Mouse (Mus musculus) stomach, embryonic 14.5 days (tissue): ENCODE results near the gene Fras1. TPM values are rescaled to one million over a fixed set of nuclear protein-coding genes. Genes with fewer than 3 reads are reported as not detected.

Experiments
- ATAC-seq: fragments of 200-750 bp; cut with Nextera tagmentation; 2 replicates; pipeline ENCODE4 v1.8.0; 2017; ENCODE audit warnings: low read depth, moderate TSS enrichment; ENCODE audit not compliant: insufficient number of reproducible peaks, insufficient read depth, low FRiP score
- H3K27ac ChIP-seq: fragments of 300-500 bp; sonication (generic); 2 replicates; pipeline ENCODE4 v1.5.1; 2014; ENCODE audit warnings: mild to moderate bottlenecking, low read length, moderate library complexity, mixed read lengths
- H3K27me3 ChIP-seq: fragments of 300-500 bp; sonication (generic); 2 replicates; pipeline ENCODE4 v1.6.1; 2014; ENCODE audit warnings: low read length, control low read depth, mixed read lengths; ENCODE audit not compliant: control insufficient read depth, insufficient read depth
- H3K36me3 ChIP-seq: fragments of 300-500 bp; sonication (generic); 2 replicates; pipeline ENCODE4 v1.6.1; 2014; ENCODE audit warnings: mild to moderate bottlenecking, control low read depth, low read length, moderate library complexity, mixed read lengths; ENCODE audit not compliant: control insufficient read depth, insufficient read depth
- H3K4me1 ChIP-seq: fragments of 300-500 bp; sonication (generic); 2 replicates; pipeline ENCODE4 v1.6.1; 2014; ENCODE audit warnings: low read length, control low read depth, mixed read lengths; ENCODE audit not compliant: control insufficient read depth, insufficient read depth
- H3K4me2 ChIP-seq: fragments of 300-500 bp; sonication (generic); replicated peaks from 2 replicates; pipeline ENCODE4 v1.6.1; 2014; ENCODE audit warnings: low read depth, low read length, control low read depth
- H3K4me3 ChIP-seq: fragments of 300-500 bp; sonication (generic); 2 replicates; pipeline ENCODE4 v1.5.1; 2014; ENCODE audit warnings: low read depth, low read length, control low read depth
- H3K9ac ChIP-seq: fragments of 300-500 bp; sonication (generic); replicated peaks from 2 replicates; pipeline ENCODE4 v1.6.1; 2014; ENCODE audit warnings: low read depth, mild to moderate bottlenecking, control low read depth, low read length, moderate library complexity, mixed read lengths
- H3K9me3 ChIP-seq: fragments of 300-500 bp; sonication (generic); 2 replicates; pipeline ENCODE4 v1.6.1; 2016; ENCODE audit warnings: low read depth, low read length, control low read depth; ENCODE audit not compliant: control insufficient read depth
- WGBS: fragments of 180-500 bp; shearing (Covaris S2); extraction: QIAGEN DNeasy Blood & Tissue Kit; methylation state at CpG from one replicate; pipeline ENCODE4 v1.1.7; 2014; 5-methylcytosine and 5-hydroxymethylcytosine counted together
- polyA plus RNA-seq: library from polyadenylated mRNA; unstranded; fragments of >200 nt; fragmentation: Nextera tagmentation; extraction: Ambion mirVana; gene quantifications from 2 replicates; pipeline ENCODE4 v1.2.1, GENCODE M21; 2014

Gene Fras1
- polyA plus RNA-seq, 1 experiment from 2014 or later = 64.2 TPM

DNA sequence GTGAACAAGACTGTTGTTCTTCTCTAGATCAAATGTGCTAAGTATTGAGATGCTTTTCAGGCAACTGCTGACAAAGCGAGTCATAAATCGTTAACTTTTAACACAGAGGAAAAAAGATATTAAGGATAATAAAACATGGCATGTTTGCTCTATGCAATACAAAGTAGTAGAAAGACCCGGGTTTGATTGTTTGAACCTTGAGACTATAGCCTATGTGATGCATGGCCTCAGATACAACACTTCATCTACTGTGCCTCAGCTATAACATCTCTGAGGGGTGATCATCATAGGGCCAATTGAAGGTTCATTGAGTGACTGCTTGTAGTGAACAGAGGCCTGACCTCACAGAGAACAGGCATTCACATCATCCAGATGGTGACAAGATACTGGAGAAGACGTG is 17.3 kb downstream of the Fras1 start:
- no peaks in the 10 kb centered on the region for H3K27me3 ChIP-seq
- no peak for ATAC-seq
- no peak overlapping the region for H3K27ac ChIP-seq
- no peak overlapping the region for H3K4me2 ChIP-seq
- peaks cover 6% of the 10 kb centered on the region; the same call in 1 of the 2 replicates for H3K4me1 ChIP-seq
- H3K36me3 ChIP-seq = no peaks in the 10 kb centered on the region; the same call in 1 of the 2 replicates
- H3K9ac ChIP-seq = no peak overlapping the region
- H3K4me3 ChIP-seq = no peak overlapping the region
- H3K9me3 ChIP-seq = no peaks in the 10 kb centered on the region
- WGBS = 84% methylated on average over 4 of the region's 4 CpGs

DNA sequence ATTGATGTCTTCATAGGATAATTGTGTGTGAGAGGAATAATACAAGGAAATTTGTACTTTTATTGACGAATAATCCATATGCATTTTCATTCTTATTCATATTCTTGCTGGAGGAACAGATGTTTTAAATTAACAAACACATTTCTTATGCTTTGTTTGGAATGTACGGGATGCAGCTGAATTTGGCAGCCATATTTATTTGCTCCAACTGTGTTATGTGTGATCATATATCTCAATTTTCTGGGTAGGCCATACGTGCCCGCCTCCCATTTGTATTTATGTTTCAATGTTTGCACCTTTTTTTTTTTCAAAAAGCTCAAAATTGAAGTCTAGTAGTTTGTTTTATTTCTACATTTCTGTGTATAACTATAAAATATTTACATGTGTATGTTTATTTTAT is 21.2 kb downstream of the Fras1 start:
- H3K27me3 ChIP-seq = no peaks in the 10 kb centered on the region
- H3K36me3 ChIP-seq = no peaks in the 10 kb centered on the region
- no peak overlapping the region for H3K4me2 ChIP-seq
- peaks cover 6% of the 10 kb centered on the region; the same call in 1 of the 2 replicates for H3K4me1 ChIP-seq
- H3K9ac ChIP-seq = no peak overlapping the region
- no peaks in the 10 kb centered on the region for H3K9me3 ChIP-seq
- 80% methylated on average over 4 of the region's 4 CpGs for WGBS
- no peak overlapping the region for H3K27ac ChIP-seq
- ATAC-seq = no peak
- no peak overlapping the region for H3K4me3 ChIP-seq

DNA sequence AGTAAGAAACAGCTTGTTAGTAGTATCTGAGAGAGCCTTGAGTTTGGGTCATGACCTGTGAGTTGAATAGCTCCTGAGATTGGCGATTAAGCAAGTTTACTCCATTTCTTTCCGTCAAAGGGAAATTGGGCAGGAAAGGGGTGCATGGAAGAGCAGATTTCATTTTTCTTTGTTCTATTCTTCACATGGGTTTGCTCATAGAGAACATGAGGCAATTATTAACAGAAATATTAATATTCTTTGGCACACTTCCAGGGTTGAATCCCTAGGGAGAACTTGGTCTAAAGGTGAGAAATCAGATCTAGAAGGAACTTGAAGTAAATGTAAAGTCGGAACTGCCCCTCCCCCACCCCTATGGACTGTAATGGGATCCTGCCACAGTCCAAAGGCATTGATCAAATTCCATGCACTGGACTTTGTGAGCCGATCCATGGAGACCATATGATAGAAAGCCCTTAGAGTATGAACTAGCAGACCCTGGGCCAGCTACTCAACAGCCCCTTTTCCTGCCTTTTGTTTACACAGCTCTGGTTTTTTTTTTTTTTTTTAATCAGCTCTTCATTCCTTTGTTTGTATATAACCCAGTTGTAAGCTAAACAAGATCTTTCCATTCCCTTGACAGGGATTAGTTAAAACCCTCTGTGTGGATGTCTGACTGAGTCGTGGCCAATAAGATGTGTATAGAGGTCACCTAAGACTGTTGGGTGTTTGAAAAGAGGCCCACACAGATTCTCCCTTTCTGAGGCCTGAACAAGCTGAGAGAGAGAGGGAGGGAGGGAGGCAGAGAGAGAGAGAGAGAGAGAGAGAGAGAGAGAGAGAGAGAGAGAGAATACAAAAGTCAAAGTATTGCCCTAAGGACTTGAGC is 22.3 kb downstream of the Fras1 start:
- H3K4me1 ChIP-seq = peaks cover 6% of the 10 kb centered on the region; the same call in 1 of the 2 replicates
- peak; percentile 77 for ATAC-seq
- no peaks in the 10 kb centered on the region for H3K36me3 ChIP-seq
- no peak overlapping the region for H3K9ac ChIP-seq
- no peak overlapping the region for H3K4me2 ChIP-seq
- WGBS = 15% methylated on average over 5 of the region's 5 CpGs
- no peaks in the 10 kb centered on the region for H3K27me3 ChIP-seq
- H3K27ac ChIP-seq = peak overlapping the region; percentile 62; the same call in 1 of the 2 replicates
- no peaks in the 10 kb centered on the region for H3K9me3 ChIP-seq
- H3K4me3 ChIP-seq = no peak overlapping the region

DNA sequence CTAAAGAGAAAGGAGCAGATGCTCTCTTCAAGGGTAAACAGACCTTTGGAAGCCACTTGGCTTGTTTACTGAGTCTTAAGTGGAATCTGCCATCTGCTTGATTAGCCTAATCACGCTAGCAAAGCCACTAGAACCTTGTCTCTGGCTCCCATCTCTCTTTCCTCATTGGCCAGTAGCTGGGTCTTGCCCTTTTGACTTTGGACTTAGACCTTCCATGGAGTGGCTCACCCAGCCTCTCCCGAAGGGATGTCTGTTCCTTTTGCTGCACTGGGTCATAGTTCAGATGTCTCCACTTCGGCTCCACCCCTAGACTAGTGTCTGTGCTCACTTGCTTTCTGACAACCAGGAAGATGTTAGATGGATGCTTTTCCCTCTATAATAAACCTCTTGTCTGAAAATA is 28.8 kb downstream of the Fras1 start:
- Histone ChIP-seq H3K4me2 (no peak overlapping the region), H3K27ac (no peak overlapping the region), H3K27me3 (no peaks in the 10 kb centered on the region), H3K4me1 (peaks cover 5% of the 10 kb centered on the region; the same call in 1 of the 2 replicates), H3K36me3 (no peaks in the 10 kb centered on the region), H3K4me3 (no peak overlapping the region), H3K9me3 (no peaks in the 10 kb centered on the region), H3K9ac (no peak overlapping the region)
- WGBS = 57% methylated on average over 3 of the region's 3 CpGs
- no peak for ATAC-seq

DNA sequence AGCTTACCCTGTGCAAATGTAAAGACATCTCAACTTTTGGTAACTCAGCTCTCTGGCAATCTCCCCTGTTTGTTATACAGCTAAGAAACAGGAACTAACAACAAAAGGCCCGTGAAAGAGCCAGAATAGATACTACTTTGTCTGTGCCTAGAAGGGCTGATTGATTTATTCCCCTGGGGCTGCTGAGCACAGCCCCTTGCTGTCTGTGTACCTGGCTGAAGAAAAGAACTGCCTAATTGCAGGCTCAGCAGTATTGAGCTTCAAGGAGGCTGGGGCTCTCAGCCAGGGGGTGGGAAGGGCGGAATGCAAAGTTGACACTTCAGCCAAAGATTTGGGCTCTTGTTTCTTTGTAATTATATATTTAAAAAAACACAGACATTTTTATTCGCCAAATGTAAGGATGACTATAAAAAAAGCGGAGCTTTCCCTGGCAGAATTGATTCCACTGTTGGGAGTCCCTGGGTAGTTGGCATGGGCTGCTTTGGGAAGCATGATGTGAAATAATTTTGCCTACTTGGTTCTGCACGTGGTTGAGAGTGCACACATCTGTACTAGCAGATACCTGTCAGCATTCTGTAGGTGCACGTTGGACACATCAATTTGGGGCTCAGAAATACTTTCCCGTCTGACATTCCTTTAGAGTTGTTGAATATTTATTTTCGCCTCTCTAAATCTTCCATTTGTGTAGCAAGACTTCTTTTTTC is 31.5 kb downstream of the Fras1 start:
- H3K4me3 ChIP-seq = no peak overlapping the region
- no peaks in the 10 kb centered on the region for H3K9me3 ChIP-seq
- H3K36me3 ChIP-seq = no peaks in the 10 kb centered on the region
- H3K27me3 ChIP-seq = no peaks in the 10 kb centered on the region
- no peak for ATAC-seq
- no peak overlapping the region for H3K4me2 ChIP-seq
- H3K9ac ChIP-seq = no peak overlapping the region
- 54% methylated on average over 8 of the region's 8 CpGs for WGBS
- peaks cover 5% of the 10 kb centered on the region; the same call in 1 of the 2 replicates for H3K4me1 ChIP-seq
- no peak overlapping the region for H3K27ac ChIP-seq

DNA sequence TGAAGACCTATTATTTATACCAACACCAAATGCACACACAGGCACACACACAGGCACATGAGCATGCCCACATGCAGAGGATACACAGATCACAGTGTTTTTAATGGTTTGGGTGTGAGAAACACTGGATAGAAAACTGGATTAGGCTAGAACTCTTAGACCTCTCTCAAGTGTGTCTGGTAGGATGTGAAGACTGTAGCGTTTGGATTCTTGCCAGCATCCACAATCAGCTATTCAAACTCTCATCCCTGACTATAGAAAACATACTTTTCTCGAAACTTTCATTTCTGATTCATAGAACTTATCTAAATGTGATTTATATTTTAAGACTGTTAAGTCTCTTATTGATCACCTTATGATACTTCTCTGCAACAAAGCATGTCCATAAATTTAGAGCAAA is 34.5 kb downstream of the Fras1 start:
- Histone ChIP-seq H3K27me3 (no peaks in the 10 kb centered on the region), H3K36me3 (no peaks in the 10 kb centered on the region), H3K9ac (no peak overlapping the region), H3K9me3 (no peaks in the 10 kb centered on the region), H3K27ac (no peak overlapping the region), H3K4me1 (peaks cover 8% of the 10 kb centered on the region; the same call in 1 of the 2 replicates), H3K4me2 (no peak overlapping the region), H3K4me3 (no peak overlapping the region)
- 63% methylated on average over 2 of the region's 2 CpGs for WGBS
- ATAC-seq = no peak

DNA sequence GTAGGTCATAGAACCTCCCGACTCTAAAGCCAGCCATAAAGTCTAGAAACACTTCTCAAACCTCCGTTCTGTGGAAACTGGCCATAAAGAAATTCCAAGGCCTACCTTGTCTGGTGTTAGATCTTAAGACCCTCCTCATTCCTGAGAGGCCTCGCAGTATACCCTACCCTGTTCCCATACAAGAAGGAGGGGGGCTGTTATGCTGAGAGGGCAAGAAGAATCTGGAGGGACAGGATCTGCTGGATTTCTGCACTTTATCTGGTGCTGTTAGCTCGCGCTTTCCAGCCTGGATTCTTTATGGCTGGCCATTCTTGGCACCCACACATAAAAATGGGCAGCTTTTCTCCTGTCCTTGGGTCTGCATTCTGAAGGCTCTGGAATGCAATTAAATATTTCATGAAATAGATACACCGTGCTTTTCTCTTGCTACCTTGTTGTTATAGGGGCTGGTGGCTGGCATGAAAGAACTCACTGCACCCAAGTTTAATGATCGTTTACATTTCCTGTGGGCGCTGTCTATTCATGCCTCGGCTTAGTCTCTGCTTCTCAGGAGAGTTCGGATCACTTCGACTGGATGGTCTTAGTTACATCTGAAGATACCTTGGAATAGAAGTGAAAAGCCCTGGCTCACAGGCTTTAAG is 39.1 kb downstream of the Fras1 start:
- WGBS = 49% methylated on average over 11 of the region's 11 CpGs
- no peak overlapping the region for H3K4me3 ChIP-seq
- H3K9me3 ChIP-seq = no peaks in the 10 kb centered on the region
- ATAC-seq = no peak; the same call in 1 of the 2 replicates
- no peak overlapping the region; the same call in 1 of the 2 replicates for H3K4me2 ChIP-seq
- no peak overlapping the region for H3K9ac ChIP-seq
- no peaks in the 10 kb centered on the region for H3K36me3 ChIP-seq
- no peaks in the 10 kb centered on the region for H3K27me3 ChIP-seq
- peak overlapping the region; percentile 53; the same call in 1 of the 2 replicates for H3K27ac ChIP-seq
- peaks cover 8% of the 10 kb centered on the region; the same call in 1 of the 2 replicates for H3K4me1 ChIP-seq

DNA sequence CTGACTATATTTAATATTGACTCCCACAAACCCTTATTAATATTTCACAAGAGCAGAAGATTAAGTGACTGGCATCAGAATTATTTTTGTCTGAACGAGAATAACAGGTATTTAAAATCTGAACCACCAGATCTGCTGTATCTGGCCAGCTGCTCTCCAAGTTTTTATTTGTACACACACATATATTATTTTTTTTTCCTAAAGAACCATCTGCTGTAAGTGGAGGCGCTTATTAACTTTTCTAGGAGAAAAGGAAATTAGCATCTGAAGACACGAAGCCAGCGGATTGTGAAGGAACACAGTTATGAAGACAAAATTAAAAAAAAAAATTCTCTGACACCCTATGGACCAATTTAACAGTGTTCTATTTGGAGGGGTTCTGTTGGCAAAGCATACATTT is 43.4 kb downstream of the Fras1 start:
- H3K27me3 ChIP-seq = no peaks in the 10 kb centered on the region
- ATAC-seq = no peak
- no peaks in the 10 kb centered on the region for H3K9me3 ChIP-seq
- no peak overlapping the region for H3K4me3 ChIP-seq
- WGBS = 87% methylated on average over 4 of the region's 4 CpGs
- H3K4me1 ChIP-seq = peaks cover 8% of the 10 kb centered on the region; the same call in 1 of the 2 replicates
- no peaks in the 10 kb centered on the region for H3K36me3 ChIP-seq
- no peak overlapping the region for H3K27ac ChIP-seq
- no peak overlapping the region for H3K4me2 ChIP-seq
- H3K9ac ChIP-seq = no peak overlapping the region
